Mouse (Mus musculus) intestine, embryonic 14.5 days (tissue): ENCODE measurements around the gene Arcn1. TPM values are rescaled to one million over a fixed set of nuclear protein-coding genes. Genes with fewer than 3 reads are reported as not detected.

Source experiments
- ATAC-seq: fragments of 200-750 bp; cut with Nextera tagmentation; replicated peaks from 2 replicates; pipeline ENCODE4 v1.8.0; 2017; ENCODE audit warnings: low read depth, moderate number of reproducible peaks, moderate TSS enrichment, moderate library complexity; ENCODE audit not compliant: low FRiP score, low TSS enrichment
- DNase-seq: peaks from one replicate; pipeline ENCODE4 v3.0.0-alpha.2; 2018; ENCODE audit warnings: low spot score
- H3K27ac ChIP-seq: fragments of 300-500 bp; sonication (generic); 2 replicates; pipeline ENCODE4 v1.5.1; 2014; ENCODE audit warnings: low read depth, mild to moderate bottlenecking, control low read depth
- H3K27me3 ChIP-seq: fragments of 300-500 bp; sonication (generic); replicated peaks from 2 replicates; pipeline ENCODE4 v1.6.1; 2014; ENCODE audit warnings: low read length, control low read depth; ENCODE audit not compliant: control insufficient read depth, insufficient read depth
- H3K36me3 ChIP-seq: fragments of 300-500 bp; sonication (generic); 2 replicates; pipeline ENCODE4 v1.6.1; 2014; ENCODE audit warnings: low read length, control low read depth; ENCODE audit not compliant: control insufficient read depth, insufficient read depth
- H3K4me1 ChIP-seq: fragments of 300-500 bp; sonication (generic); replicated peaks from 2 replicates; pipeline ENCODE4 v1.6.1; 2014; ENCODE audit warnings: low read length, control low read depth, mixed read lengths; ENCODE audit not compliant: control insufficient read depth, insufficient read depth
- H3K4me2 ChIP-seq: fragments of 300-500 bp; sonication (generic); 2 replicates; pipeline ENCODE4 v1.6.1; 2014; ENCODE audit warnings: low read length
- H3K4me3 ChIP-seq: fragments of 300-500 bp; sonication (generic); 2 replicates; pipeline ENCODE4 v1.5.1; 2014; ENCODE audit warnings: low read depth, low read length, control low read depth, mixed read lengths
- H3K9ac ChIP-seq: fragments of 300-500 bp; sonication (generic); 2 replicates; pipeline ENCODE4 v1.6.1; 2014; ENCODE audit warnings: mild to moderate bottlenecking, low read length
- H3K9me3 ChIP-seq: fragments of 300-500 bp; sonication (generic); 2 replicates; pipeline ENCODE4 v1.6.1; 2016; ENCODE audit warnings: low read length, control low read depth; ENCODE audit not compliant: control insufficient read depth
- WGBS: fragments of 180-500 bp; shearing (Covaris S2); extraction: QIAGEN DNeasy Blood & Tissue Kit; methylation state at CpG from one replicate; pipeline ENCODE4 v1.1.7; 2014; 5-methylcytosine and 5-hydroxymethylcytosine counted together
- polyA plus RNA-seq: library from polyadenylated mRNA; unstranded; fragments of >200 nt; fragmentation: Nextera tagmentation; extraction: Ambion mirVana; gene quantifications from 2 replicates; pipeline ENCODE4 v1.2.1, GENCODE M21; 2014

The Arcn1 gene
- polyA plus RNA-seq, 1 experiment from 2014 or later: 188 TPM

DNA sequence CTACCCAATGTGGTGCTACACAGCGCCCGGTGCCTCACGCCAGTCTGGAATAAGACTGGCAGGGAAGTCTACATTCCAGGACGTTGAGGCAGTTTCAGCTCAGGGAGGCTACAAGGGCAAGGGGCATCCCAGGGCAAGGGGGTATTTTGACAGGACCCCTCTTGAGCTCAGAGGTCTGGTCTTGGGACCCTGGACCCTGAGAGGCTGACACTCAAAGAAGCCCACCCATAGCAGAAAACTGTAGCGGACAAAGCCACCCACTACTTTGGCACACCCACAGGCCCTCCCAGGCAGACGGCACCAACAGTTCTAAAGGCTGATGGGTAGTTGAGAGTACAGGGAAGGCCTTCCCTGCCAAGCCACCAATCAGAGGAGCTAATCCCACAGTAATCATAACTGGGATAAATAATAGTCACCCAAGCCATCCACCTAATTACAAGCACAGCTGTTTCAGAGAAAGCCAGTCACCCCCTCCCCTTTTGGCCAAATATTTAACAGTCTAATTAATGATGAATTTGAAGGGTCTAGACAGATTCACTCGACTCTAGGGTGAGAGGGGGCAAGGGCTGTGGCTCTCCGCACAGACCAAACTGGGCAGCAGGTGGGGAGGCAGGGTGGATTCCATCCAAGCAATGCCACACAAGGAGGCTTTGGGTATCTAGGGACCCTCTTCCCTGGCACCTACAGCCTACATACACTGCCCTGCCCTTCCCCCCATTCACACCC is 47.9 kb downstream of the Arcn1 start:
- Histone ChIP-seq H3K36me3 (peaks cover 29% of the 10 kb centered on the region), H3K4me1 (peaks cover 20% of the 10 kb centered on the region), H3K4me2 (peak overlapping the region; percentile 77), H3K9me3 (no peaks in the 10 kb centered on the region), H3K27ac (no peak overlapping the region), H3K4me3 (no peak overlapping the region), H3K9ac (peak overlapping the region; percentile 62; the same call in 1 of the 2 replicates), H3K27me3 (no peaks in the 10 kb centered on the region)
- DNase-seq (no peak), ATAC-seq (no peak)
- 72% methylated on average over 8 of the region's 8 CpGs for WGBS

DNA sequence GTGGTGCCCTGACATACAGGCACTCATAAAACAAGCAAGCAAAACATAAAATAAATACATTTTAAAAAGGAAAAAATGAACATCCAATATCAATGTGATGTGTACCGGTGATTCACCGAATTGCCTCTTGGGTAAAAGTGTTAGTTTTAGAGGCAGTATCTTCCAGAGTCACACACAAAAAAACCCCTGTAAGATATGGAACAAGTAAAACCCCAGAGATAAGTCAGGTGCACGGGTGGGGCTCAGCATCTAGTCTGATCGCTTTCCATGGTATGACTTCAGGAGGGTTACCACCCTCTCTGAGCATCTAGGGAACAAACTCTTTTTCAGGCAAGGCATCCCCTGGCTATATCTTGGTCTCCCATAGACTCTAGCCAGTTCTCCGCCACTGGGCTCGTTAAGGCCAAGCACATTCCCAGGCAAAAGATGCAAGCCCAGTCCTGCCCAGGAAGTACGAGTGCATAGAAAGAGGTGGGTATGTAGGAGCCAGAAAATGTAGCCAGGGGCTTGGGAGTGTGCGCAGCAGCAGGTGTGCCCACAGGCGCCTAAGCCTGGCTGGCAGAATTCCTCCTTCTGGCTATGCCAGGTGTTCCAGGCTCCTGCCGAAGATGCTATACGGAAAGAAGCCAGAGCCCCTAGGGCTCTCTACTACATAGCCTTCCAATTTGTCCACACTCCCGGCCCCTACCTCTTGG is 48.6 kb downstream of the Arcn1 start:
- no peak overlapping the region for H3K27ac ChIP-seq
- ATAC-seq (no peak), DNase-seq (no peak)
- H3K4me3 ChIP-seq: no peak overlapping the region
- no peaks in the 10 kb centered on the region for H3K9me3 ChIP-seq
- peaks cover 36% of the 10 kb centered on the region for H3K36me3 ChIP-seq
- peaks cover 13% of the 10 kb centered on the region for H3K4me1 ChIP-seq
- H3K4me2 ChIP-seq: no peak overlapping the region
- H3K27me3 ChIP-seq: no peaks in the 10 kb centered on the region
- H3K9ac ChIP-seq: no peak overlapping the region
- 88% methylated on average over 12 of the region's 12 CpGs for WGBS

DNA sequence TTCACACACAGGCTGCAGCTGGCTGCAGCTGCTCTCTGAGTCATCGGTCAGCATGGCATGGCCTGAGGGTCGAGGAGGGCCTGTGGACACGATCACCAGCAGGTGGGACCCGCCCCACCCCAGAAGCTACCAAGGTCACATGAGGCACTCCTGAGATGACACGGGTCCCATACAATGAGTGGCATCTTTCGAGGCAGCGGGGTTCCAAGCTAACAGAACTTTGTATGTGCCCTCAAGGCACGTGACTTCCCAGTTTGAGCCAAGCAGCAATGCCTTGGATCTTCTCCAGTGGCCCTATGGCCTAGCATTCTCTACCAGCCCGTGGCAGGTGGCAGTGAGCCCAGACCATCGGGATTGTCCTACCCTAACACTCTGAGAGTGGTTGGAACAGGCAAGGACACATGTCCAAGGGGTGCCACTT is 49.8 kb downstream of the Arcn1 start:
- Histone ChIP-seq H3K27me3 (no peaks in the 10 kb centered on the region), H3K36me3 (peaks cover 45% of the 10 kb centered on the region), H3K4me2 (no peak overlapping the region), H3K4me1 (peaks cover 11% of the 10 kb centered on the region), H3K9me3 (no peaks in the 10 kb centered on the region), H3K9ac (no peak overlapping the region), H3K27ac (no peak overlapping the region), H3K4me3 (no peak overlapping the region)
- WGBS: 78% methylated on average over 10 of the region's 10 CpGs
- DNase-seq (no peak), ATAC-seq (no peak)

DNA sequence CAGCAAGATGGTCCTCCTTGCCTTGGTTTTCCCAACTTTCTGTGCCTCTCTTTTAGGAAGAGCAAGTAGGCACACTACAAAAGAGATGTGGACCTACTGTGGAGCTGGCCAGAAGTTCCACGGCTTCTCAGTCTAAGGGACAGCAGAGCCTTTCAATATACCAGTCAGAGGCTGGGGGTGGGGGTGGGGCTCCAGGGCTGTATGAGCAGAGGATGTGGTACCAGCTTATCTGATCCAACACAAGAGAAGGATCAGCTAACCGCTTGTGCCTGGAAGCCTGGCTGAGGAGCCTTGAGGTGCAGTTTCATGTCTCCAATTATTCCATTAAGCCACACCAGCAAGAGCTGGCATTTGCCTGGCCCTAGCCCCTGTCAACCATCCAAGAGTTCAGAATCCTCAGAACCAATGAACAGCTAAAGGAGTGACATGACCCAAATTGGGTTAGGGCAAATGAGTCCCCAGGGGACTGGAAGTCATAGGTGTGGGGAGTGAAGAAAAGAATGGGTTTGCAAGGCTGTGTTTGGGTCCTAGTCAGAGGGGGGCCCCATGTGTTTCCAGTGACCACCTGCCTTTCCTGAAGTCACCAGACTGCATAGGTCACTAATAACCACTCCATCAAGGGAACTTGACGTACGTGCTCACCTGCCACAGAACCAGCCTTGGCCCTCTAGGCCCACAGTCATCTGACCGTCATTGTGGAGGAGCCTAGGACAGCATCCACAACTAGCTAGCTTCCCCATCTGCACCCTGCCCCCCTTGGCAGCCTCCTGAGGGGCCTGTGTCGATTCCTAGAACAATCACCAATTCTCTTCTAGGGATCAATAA is 50.4 kb downstream of the Arcn1 start:
- WGBS: 73% methylated on average over 6 of the region's 6 CpGs
- no peak overlapping the region for H3K27ac ChIP-seq
- ATAC-seq (no peak), DNase-seq (no peak)
- peaks cover 11% of the 10 kb centered on the region for H3K4me1 ChIP-seq
- peaks cover 45% of the 10 kb centered on the region for H3K36me3 ChIP-seq
- H3K9me3 ChIP-seq: no peaks in the 10 kb centered on the region
- H3K9ac ChIP-seq: no peak overlapping the region
- H3K4me2 ChIP-seq: no peak overlapping the region
- no peaks in the 10 kb centered on the region for H3K27me3 ChIP-seq
- no peak overlapping the region for H3K4me3 ChIP-seq

DNA sequence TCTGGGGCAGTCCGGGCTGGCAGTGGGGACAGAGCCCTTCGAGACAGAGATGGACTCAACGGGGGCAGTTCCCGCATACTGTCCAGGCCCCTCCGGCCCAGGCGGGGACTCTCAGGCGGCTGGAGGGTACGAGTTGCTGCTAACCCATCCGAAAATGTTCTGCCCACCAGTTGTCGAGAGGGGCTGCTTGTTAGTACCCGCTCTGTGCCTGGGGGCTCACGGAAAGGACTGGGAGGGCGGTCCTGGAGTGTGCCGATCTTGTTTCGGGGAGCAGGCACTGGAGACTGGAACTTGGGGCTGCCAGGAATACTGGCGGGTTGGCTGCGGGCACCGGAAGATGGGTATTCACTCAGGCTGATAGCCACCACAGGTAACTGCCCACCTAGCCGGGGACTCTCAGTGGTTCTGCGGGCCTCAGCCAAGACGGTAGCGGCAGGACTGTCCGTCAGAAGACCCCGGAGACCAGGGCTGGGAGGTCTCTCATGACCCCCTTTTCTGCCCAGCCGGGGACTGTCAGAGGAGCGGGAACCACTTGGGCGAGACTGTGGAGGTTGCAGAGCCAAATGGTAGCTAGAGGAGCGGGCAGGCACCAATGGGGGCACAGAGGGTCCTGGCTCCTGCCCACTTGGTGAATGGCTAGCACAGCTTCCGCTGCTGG is 51.8 kb downstream of the Arcn1 start:
- WGBS: 93% methylated on average over 29 of the region's 29 CpGs

DNA sequence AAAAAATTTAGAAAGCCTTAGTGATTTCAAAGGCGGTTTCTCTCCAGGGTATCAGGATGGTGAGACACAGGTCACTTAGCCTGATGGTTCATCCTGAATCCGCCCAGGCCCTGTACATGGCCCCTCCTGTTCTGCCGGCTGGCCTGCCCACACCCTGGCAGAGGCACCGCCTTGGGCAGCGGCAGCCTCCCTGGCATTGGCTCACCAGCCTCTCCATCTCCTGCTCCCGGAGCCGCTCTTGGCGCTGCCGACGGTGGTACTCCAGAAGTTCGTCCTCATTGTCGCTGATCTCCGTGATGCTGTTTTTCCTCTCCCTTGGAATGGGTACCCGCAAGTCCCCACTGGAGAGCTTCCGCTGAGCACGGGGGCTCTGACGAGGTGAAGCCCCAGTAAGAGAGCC is 52.5 kb downstream of the Arcn1 start:
- no peak for DNase-seq
- H3K4me2 ChIP-seq: no peak overlapping the region
- H3K4me3 ChIP-seq: no peak overlapping the region
- H3K27me3 ChIP-seq: no peaks in the 10 kb centered on the region
- H3K4me1 ChIP-seq: peaks cover 3% of the 10 kb centered on the region
- no peak overlapping the region for H3K27ac ChIP-seq
- H3K9ac ChIP-seq: no peak overlapping the region
- peaks cover 59% of the 10 kb centered on the region for H3K36me3 ChIP-seq
- no peaks in the 10 kb centered on the region for H3K9me3 ChIP-seq
- 88% methylated on average over 17 of the region's 17 CpGs for WGBS
- no peak for ATAC-seq

More for the DNA sequence above, 51.8 kb downstream of the Arcn1 start:
- no peak for ATAC-seq
- no peak for DNase-seq
- H3K9ac ChIP-seq: no peak overlapping the region
- no peak overlapping the region for H3K27ac ChIP-seq
- no peak overlapping the region for H3K4me2 ChIP-seq
- no peaks in the 10 kb centered on the region for H3K9me3 ChIP-seq
- H3K27me3 ChIP-seq: no peaks in the 10 kb centered on the region
- H3K36me3 ChIP-seq: peaks cover 53% of the 10 kb centered on the region
- H3K4me3 ChIP-seq: no peak overlapping the region
- H3K4me1 ChIP-seq: peaks cover 8% of the 10 kb centered on the region

DNA sequence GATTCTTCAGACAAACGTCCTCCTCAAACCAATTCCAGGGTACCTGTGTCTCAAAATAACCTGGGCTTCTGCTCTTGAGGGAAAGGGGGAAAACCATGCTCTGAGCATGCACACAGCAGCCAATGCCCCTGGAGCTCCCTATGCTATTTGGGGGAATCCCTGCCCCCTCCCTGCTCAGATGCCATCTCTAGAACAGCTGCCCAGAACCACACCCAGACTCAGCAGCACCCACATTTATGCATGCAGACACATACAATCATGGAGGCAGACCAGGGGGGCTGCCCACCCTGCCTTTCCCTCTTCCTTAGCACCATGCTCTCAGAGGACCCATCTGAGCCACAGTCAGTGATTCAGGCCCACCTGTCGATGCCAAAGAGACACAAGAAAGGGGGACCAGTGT is 54.1 kb downstream of the Arcn1 start:
- DNase-seq (no peak), ATAC-seq (no peak)
- no peak overlapping the region for H3K4me3 ChIP-seq
- H3K27ac ChIP-seq: no peak overlapping the region
- H3K9me3 ChIP-seq: no peaks in the 10 kb centered on the region
- peaks cover 5% of the 10 kb centered on the region; the same call in 1 of the 2 replicates for H3K4me1 ChIP-seq
- peaks cover 59% of the 10 kb centered on the region for H3K36me3 ChIP-seq
- WGBS: 70% methylated on average over 2 of the region's 2 CpGs
- no peaks in the 10 kb centered on the region for H3K27me3 ChIP-seq
- no peak overlapping the region for H3K4me2 ChIP-seq
- no peak overlapping the region for H3K9ac ChIP-seq

DNA sequence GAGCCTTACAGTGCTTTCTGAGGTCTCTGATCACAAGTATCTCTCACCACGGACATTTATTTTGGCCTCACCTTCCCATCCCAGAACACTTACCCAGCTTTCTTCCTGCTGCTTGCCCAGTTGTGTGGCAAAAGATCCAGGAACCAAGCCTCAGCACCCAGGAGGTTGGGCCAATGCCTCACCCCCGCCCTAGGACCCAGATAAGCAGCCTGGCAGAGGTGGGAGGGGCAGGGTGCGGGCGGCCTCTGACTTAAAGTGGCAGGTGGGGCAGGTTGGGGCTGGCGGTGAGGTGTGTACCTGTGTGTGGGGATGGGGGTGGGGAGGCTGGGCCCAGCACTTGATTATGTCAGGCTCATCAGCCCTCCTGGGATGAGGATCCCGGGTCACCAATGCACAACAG is 54.6 kb downstream of the Arcn1 start:
- Histone ChIP-seq H3K27ac (no peak overlapping the region), H3K9me3 (no peaks in the 10 kb centered on the region), H3K9ac (no peak overlapping the region), H3K4me1 (peaks cover 6% of the 10 kb centered on the region; the same call in 1 of the 2 replicates), H3K4me3 (no peak overlapping the region), H3K4me2 (no peak overlapping the region), H3K27me3 (no peaks in the 10 kb centered on the region), H3K36me3 (peaks cover 55% of the 10 kb centered on the region)
- WGBS: 83% methylated on average over 6 of the region's 6 CpGs
- DNase-seq (no peak), ATAC-seq (no peak)
